Mouse (Mus musculus) thymus, adult 2 months (tissue): ENCODE measurements around the gene Atn1. TPM values are rescaled to one million over a fixed set of nuclear protein-coding genes. Genes with fewer than 3 reads are reported as not detected.

Experiments used
- DNase-seq: peaks from one replicate; pipeline ENCODE4 v3.0.0; 2021
- H3K27ac ChIP-seq: fragments of 200-500 bp; 2 replicates; pipeline ENCODE4 v1.5.1; 2012; ENCODE audit warnings: low read length, control low read depth; ENCODE audit not compliant: control insufficient read depth, insufficient read depth
- H3K27me3 ChIP-seq: fragments of 200-500 bp; 2 replicates; pipeline ENCODE4 v1.6.1; 2012; ENCODE audit warnings: mild to moderate bottlenecking, low read length, moderate library complexity, mixed read lengths; ENCODE audit not compliant: control insufficient read depth, insufficient read depth
- H3K36me3 ChIP-seq: fragments of 200-500 bp; 2 replicates; pipeline ENCODE4 v1.6.1; 2012; ENCODE audit warnings: mild to moderate bottlenecking, low read length, moderate library complexity; ENCODE audit not compliant: control insufficient read depth, insufficient read depth
- H3K4me1 ChIP-seq: fragments of 200-500 bp; replicated peaks from 2 replicates; pipeline ENCODE4 v1.6.1; 2012; ENCODE audit warnings: low read length; ENCODE audit not compliant: control insufficient read depth, insufficient read depth
- H3K4me3 ChIP-seq: fragments of 200-500 bp; 2 replicates; pipeline ENCODE4 v1.5.1; 2012; ENCODE audit warnings: mild to moderate bottlenecking, low read length, control low read depth, moderate library complexity; ENCODE audit not compliant: control insufficient read depth, insufficient read depth
- CTCF ChIP-seq: fragments of 200-500 bp; IDR thresholded peaks from 2 replicates; pipeline ENCODE4 v1.5.1; 2012; ENCODE audit warnings: mild to moderate bottlenecking, control low read depth, low read length, moderate library complexity, borderline replicate concordance; ENCODE audit not compliant: control insufficient read depth, poor library complexity, insufficient read depth; ENCODE audit errors: extremely low read depth
- POLR2A ChIP-seq: fragments of 200-500 bp; IDR thresholded peaks from 2 replicates; pipeline ENCODE4 v1.6.1; 2012; ENCODE audit warnings: mild to moderate bottlenecking, low read length, control low read depth, moderate library complexity; ENCODE audit not compliant: control insufficient read depth, poor library complexity, insufficient read depth; ENCODE audit errors: extremely low read depth
- WGBS: fragments of 180-500 bp; shearing (Covaris S2); methylation state at CpG from one replicate; pipeline ENCODE4 v1.1.7; 2018; 5-methylcytosine and 5-hydroxymethylcytosine counted together
- polyA plus RNA-seq: library from polyadenylated mRNA; depleted of rRNA; stranded (reverse); fragments of >200 nt; gene quantifications from 2 replicates; pipeline ENCODE4 v1.2.3, GENCODE M21; 2012

Atn1 gene
- polyA plus RNA-seq, 1 experiment = 48.3 TPM

GRCm38 (mm10) chr6:124796200-124796599 is 39.9 kb upstream of the Atn1 start:
- H3K4me3 ChIP-seq = no peak overlapping the region
- no peaks in the 10 kb centered on the region for H3K27me3 ChIP-seq
- TF ChIP-seq POLR2A (no peak), CTCF (no peak)
- H3K4me1 ChIP-seq = no peaks in the 10 kb centered on the region
- H3K27ac ChIP-seq = no peak overlapping the region
- no peak for DNase-seq
- no peaks in the 10 kb centered on the region for H3K36me3 ChIP-seq
- WGBS = 89% methylated on average over 2 of the region's 2 CpGs

DNA sequence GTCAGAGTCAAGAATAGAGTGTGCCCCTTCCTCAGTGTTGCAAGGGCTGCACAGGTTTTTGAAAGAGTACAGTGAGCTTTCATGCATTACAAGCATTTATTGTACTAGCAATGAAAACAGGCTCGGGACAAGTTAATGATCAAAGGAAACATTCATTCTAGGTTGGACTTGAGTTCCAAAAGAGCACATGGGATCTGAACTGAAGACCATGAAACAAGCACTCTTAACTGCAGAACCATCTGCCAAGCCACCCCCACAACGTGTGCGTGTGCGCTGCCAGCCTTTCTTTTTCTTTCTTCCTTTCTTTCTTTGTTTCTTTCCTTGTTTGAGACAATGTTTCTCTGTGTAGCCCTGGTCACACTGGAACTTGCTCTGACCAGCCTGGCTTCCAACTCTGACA is 39.5 kb upstream of the Atn1 start:
- no peak overlapping the region for H3K27ac ChIP-seq
- TF ChIP-seq POLR2A (no peak), CTCF (no peak)
- no peak overlapping the region for H3K4me3 ChIP-seq
- no peaks in the 10 kb centered on the region for H3K36me3 ChIP-seq
- 89% methylated on average over 4 of the region's 4 CpGs for WGBS
- H3K4me1 ChIP-seq = no peaks in the 10 kb centered on the region
- no peaks in the 10 kb centered on the region for H3K27me3 ChIP-seq
- DNase-seq = no peak

DNA sequence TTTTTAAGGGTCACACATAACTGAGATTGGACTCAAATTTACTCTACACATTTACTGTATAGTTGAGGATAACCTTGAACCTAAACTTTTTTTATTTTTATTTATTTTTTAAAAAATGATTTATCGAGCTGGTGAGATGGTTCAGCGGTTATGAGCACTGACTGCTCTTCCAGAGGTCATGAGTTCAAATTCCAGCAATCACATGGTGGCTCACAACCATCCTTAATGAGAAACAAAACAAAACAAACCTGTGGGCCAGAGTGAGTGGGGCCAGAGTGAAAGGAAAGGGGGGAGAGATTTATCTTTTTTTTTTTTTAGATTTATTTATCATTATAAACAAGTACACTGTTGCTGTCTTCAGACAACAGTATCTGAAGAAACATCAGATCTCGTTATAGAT is 35.6 kb upstream of the Atn1 start:
- TF ChIP-seq CTCF (no peak), POLR2A (no peak)
- WGBS = 95% methylated on average over 3 of the region's 3 CpGs
- no peak overlapping the region for H3K4me3 ChIP-seq
- H3K27ac ChIP-seq = no peak overlapping the region
- no peaks in the 10 kb centered on the region for H3K4me1 ChIP-seq
- no peaks in the 10 kb centered on the region for H3K36me3 ChIP-seq
- H3K27me3 ChIP-seq = no peaks in the 10 kb centered on the region
- no peak for DNase-seq

- Histone ChIP-seq H3K27ac (no peak overlapping the region), H3K27me3 (no peaks in the 10 kb centered on the region), H3K4me1 (no peaks in the 10 kb centered on the region), H3K36me3 (no peaks in the 10 kb centered on the region), H3K4me3 (no peak overlapping the region)
- TF ChIP-seq POLR2A (no peak), CTCF (no peak)
- 78% methylated on average over 4 of the region's 4 CpGs for WGBS
- DNase-seq = no peak
Measured at GRCm38 (mm10) chr6:124790121-124790520, 33.8 kb upstream of the Atn1 start.

DNA sequence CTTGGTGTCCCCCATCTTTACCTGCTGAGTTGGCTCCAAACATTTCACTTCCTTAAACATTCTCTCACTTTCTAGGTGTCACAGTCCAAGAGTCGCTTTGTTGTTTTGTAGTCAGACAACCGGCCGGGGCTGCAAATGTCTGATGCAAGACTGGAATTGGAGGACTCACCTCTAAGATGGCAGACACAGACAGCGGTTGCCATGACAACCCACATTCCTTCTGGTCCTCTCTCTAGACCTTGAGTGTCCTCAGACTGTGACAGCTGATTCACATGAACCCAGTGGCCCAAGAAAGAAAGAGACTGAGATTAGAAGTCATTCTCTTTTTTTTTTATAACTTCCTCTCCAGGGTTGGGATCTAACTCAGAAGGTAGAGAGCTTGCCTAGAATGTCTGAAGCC is 33.2 kb upstream of the Atn1 start:
- no peaks in the 10 kb centered on the region for H3K27me3 ChIP-seq
- no peak overlapping the region for H3K4me3 ChIP-seq
- 95% methylated on average over 4 of the region's 4 CpGs for WGBS
- no peaks in the 10 kb centered on the region for H3K4me1 ChIP-seq
- no peaks in the 10 kb centered on the region for H3K36me3 ChIP-seq
- TF ChIP-seq CTCF = no peak
- no peak for TF ChIP-seq POLR2A
- H3K27ac ChIP-seq = no peak overlapping the region
- DNase-seq = no peak

DNA sequence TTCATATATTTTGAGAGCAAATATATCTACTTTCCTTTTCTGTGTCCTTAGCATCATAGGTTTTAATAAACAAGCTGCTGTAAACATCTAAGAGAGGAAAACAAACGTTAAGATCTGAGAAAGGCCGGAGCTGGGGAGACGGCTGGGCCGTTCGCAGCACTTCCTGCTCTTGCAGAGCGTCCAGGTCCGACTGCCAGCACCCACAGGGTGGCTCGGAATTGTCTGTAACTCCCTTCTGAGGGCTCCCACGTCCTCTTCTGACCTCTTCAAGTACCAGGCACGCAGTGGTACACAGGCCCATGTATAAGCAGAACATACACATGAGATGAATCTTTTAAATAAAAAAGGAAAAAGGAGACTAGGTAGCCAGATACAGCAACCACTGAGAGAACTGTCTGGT is 31.4 kb upstream of the Atn1 start:
- 90% methylated on average over 10 of the region's 10 CpGs for WGBS
- Histone ChIP-seq H3K27ac (no peak overlapping the region), H3K36me3 (no peaks in the 10 kb centered on the region), H3K4me3 (no peak overlapping the region), H3K4me1 (no peaks in the 10 kb centered on the region), H3K27me3 (no peaks in the 10 kb centered on the region)
- TF ChIP-seq POLR2A (no peak), CTCF (no peak)
- no peak for DNase-seq

- Histone ChIP-seq H3K27ac (no peak overlapping the region), H3K4me3 (no peak overlapping the region), H3K4me1 (peaks cover 3% of the 10 kb centered on the region), H3K27me3 (no peaks in the 10 kb centered on the region), H3K36me3 (no peaks in the 10 kb centered on the region)
- 46% methylated on average over 8 of the region's 8 CpGs for WGBS
- no peak for DNase-seq
- TF ChIP-seq POLR2A = no peak
- TF ChIP-seq CTCF = no peak
Measured at GRCm38 (mm10) chr6:124786756-124787420, 30.6 kb upstream of the Atn1 start.
